Mouse (Mus musculus): Measurements from ENCODE around the gene Kbtbd13. TPM values are rescaled to one million over a fixed set of nuclear protein-coding genes. Genes with fewer than 3 reads are reported as not detected.

Gene Kbtbd13
- polyA plus RNA-seq, 1 experiment from 2014 or later, result 0.42 TPM

DNA sequence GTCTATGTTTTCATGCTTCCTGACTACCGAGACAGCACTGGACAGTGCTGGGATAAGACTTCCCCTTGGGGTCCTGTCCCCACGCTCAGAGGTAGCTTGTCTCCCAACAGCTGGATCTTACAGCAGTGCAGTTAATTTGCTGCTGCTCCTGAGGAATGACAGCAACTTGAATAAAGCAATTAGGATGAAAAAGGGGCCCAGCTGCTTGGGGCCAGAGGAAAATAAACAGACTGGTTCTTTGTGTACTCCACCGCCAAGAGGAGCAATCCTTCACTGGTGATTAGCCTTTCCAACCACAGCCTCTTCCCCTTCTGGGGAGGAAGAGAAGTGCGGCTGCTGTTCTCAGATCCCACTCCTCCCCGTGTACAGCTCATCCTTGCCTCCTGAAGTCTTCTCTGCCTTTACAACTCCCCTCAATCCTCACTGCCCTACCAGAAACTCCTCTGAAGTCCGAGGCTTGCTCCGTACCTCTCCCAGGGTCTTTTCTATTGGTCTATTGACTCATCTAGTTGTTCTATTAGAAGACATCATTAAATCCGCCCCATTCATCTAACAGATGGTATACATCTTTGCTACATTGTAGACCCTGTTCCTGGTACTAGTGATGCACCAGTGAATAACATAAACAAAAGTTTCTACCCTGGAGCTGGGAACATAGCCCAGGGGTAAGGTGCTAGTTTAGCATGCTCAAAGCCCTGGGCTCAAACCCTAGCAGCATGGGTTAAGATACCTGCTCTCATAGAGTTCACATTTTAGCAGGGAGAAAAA is 4.9 kb downstream of the Kbtbd13 start:
- Histone ChIP-seq H3K27ac (ENCODE audit: low read length) (no peak overlapping the region), H3K9me3 (replicated peaks; ENCODE audit: control insufficient read depth, low read length) (no peaks in the 10 kb centered on the region)
- no peak for ATAC-seq (ENCODE audit: low read depth)

DNA sequence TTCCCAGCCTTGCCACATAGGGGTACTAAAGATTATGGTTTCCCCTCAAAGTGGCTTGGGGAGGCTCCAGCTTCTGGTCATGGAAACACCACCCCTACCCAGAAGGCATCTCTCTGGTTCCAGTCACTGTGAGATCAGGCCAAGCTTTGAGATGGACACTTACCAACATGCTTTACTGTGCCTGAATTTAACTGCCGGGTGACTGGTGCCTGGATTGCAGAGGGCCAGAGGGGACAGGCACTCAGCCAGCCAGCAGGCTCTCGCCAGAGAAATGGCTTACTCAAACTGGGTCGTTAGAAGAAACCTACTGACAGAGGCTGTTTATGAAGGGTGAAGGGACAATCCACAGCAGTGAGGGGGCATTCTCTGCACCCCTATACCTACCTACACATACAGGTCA is 7.2 kb downstream of the Kbtbd13 start:
- H3K4me1 ChIP-seq (ENCODE audit: control insufficient read depth, low read depth, low read length), result no peaks in the 10 kb centered on the region
- H3K4me3 ChIP-seq (ENCODE audit: low read depth, low read length), result no peak overlapping the region
- H3K4me2 ChIP-seq (ENCODE audit: low read depth, low read length), result no peak overlapping the region
- no peak overlapping the region for H3K27ac ChIP-seq (ENCODE audit: low read length)
- no peaks in the 10 kb centered on the region for H3K36me3 ChIP-seq (ENCODE audit: control insufficient read depth, insufficient read depth)
- H3K9ac ChIP-seq (ENCODE audit: low read depth, low read length), result no peak overlapping the region
- no peaks in the 10 kb centered on the region for H3K9me3 ChIP-seq (replicated peaks; ENCODE audit: control insufficient read depth, low read length)
- 46% methylated on average over 3 of the region's 3 CpGs for WGBS (ENCODE audit: insufficient replicate concordance)
- ATAC-seq (ENCODE audit: low read depth), result no peak
- peaks cover 3% of the 10 kb centered on the region; the same call in 1 of the 2 replicates for H3K27me3 ChIP-seq (ENCODE audit: control insufficient read depth, insufficient read depth, low read depth, low read length)

More for the DNA sequence above, 4.9 kb downstream of the Kbtbd13 start:
- no peak overlapping the region for H3K4me2 ChIP-seq (ENCODE audit: low read depth, low read length)
- peaks cover 19% of the 10 kb centered on the region for H3K27me3 ChIP-seq (ENCODE audit: control insufficient read depth, insufficient read depth, low read depth, low read length)
- H3K9ac ChIP-seq (ENCODE audit: low read depth, low read length), result no peak overlapping the region
- no peaks in the 10 kb centered on the region; the same call in 1 of the 2 replicates for H3K4me1 ChIP-seq (ENCODE audit: control insufficient read depth, low read depth, low read length)
- no peaks in the 10 kb centered on the region for H3K36me3 ChIP-seq (ENCODE audit: control insufficient read depth, insufficient read depth)
- WGBS (ENCODE audit: insufficient replicate concordance), result 21% methylated on average over 8 of the region's 8 CpGs
- H3K4me3 ChIP-seq (ENCODE audit: low read depth, low read length), result no peak overlapping the region

DNA sequence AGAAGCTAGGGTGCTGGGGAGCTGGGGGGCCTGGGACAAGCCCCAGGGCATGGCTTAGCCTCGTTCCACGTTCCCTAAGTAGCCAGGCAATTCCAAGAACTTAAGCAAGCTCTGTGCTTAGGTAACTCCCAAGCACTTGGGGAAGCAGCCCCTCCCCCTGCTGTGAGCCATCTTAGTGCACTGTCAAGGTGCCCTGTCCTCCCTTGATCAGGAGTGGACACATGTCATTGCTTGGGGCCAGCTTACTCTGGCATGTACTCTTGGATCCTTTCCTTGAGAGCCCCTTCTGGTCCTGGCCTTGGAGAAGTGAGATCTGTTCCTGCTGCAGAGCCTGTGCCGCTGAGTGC is 8.7 kb downstream of the Kbtbd13 start:
- no peak overlapping the region for H3K4me2 ChIP-seq (ENCODE audit: low read depth, low read length)
- no peak overlapping the region for H3K27ac ChIP-seq (ENCODE audit: low read length)
- H3K9ac ChIP-seq (ENCODE audit: low read depth, low read length), result no peak overlapping the region
- no peaks in the 10 kb centered on the region for H3K4me1 ChIP-seq (ENCODE audit: control insufficient read depth, low read depth, low read length)
- H3K9me3 ChIP-seq (replicated peaks; ENCODE audit: control insufficient read depth, low read length), result no peaks in the 10 kb centered on the region
- no peak overlapping the region for H3K4me3 ChIP-seq (ENCODE audit: low read depth, low read length)
- WGBS (ENCODE audit: insufficient replicate concordance), result 47% methylated on average over 3 of the region's 3 CpGs
- H3K27me3 ChIP-seq (ENCODE audit: control insufficient read depth, insufficient read depth, low read depth, low read length), result no peaks in the 10 kb centered on the region
- H3K36me3 ChIP-seq (ENCODE audit: control insufficient read depth, insufficient read depth), result no peaks in the 10 kb centered on the region
- ATAC-seq (ENCODE audit: low read depth), result no peak

DNA sequence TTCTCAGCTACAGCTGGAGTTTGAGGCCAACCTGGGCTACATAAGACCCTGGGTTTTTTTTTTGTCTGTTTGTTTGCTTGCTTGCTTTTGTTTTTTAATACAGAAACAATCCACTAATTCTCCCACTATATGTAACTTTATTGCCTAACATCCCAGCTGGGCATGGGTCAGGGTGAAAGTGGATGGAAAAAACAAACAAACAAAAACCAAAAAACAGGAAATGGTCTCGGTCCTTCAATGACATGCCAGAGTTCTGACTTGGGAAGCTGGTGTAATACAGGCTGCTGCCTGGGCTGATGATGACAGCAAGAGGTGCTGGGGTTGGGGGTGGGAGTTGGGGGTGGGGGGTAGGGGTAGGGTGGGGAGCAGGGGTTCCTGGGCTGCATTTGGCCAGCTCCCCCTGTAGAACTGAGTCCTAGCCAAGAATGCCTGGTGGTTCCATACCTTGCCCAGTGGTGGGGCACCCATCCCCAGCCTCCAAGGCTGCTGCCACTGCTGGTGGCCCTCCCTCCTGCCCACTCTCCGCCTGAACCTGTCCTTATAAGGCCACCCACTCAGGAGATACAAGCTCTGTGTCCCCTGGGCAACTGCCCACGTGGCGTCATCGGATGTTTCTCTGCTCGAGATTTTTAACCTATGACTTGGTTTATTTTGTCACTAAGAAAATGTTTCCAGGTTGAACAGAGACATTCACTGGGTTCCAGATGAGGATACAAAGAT is 9.3 kb downstream of the Kbtbd13 start:
- H3K9me3 ChIP-seq (replicated peaks; ENCODE audit: control insufficient read depth, low read length), result no peaks in the 10 kb centered on the region
- no peak overlapping the region for H3K27ac ChIP-seq (ENCODE audit: low read length)
- H3K4me2 ChIP-seq (ENCODE audit: low read depth, low read length), result no peak overlapping the region
- H3K4me3 ChIP-seq (ENCODE audit: low read depth, low read length), result no peak overlapping the region
- H3K9ac ChIP-seq (ENCODE audit: low read depth, low read length), result no peak overlapping the region
- no peaks in the 10 kb centered on the region for H3K27me3 ChIP-seq (ENCODE audit: control insufficient read depth, insufficient read depth, low read depth, low read length)
- ATAC-seq (ENCODE audit: low read depth), result no peak
- H3K36me3 ChIP-seq (ENCODE audit: control insufficient read depth, insufficient read depth), result no peaks in the 10 kb centered on the region
- no peaks in the 10 kb centered on the region for H3K4me1 ChIP-seq (ENCODE audit: control insufficient read depth, low read depth, low read length)
- WGBS (ENCODE audit: insufficient replicate concordance), result 50% methylated on average over 6 of the region's 6 CpGs

DNA sequence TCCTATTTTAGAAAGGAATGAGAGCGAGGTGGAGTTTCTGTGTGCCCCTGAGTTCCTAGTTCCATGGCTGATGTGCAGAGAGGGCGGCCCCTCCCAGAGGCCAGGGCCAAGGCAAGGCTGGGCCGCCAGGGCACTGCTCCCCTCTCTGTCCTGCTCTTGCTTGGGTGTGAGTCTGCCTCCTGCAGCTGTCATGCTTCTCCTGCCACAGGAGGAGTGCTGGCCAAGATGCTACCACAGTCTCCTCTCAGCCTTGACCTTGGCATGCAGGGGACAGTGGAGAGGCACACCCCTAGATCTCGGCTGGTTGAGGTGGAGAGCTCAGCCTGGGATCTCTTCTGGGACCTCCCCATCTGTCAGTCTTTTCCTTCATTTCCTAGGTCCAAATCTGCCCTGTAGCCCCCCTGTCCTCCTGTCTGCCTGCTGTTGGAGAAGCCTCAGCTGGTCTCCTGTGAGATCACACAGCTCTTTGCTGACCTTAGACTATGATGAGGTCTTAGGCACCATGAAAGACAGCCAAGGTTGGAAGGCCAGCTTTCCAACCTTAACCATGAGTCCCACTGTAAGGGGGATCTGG is 10.3 kb downstream of the Kbtbd13 start:
- 66% methylated on average over 4 of the region's 4 CpGs for WGBS (ENCODE audit: insufficient replicate concordance)

DNA sequence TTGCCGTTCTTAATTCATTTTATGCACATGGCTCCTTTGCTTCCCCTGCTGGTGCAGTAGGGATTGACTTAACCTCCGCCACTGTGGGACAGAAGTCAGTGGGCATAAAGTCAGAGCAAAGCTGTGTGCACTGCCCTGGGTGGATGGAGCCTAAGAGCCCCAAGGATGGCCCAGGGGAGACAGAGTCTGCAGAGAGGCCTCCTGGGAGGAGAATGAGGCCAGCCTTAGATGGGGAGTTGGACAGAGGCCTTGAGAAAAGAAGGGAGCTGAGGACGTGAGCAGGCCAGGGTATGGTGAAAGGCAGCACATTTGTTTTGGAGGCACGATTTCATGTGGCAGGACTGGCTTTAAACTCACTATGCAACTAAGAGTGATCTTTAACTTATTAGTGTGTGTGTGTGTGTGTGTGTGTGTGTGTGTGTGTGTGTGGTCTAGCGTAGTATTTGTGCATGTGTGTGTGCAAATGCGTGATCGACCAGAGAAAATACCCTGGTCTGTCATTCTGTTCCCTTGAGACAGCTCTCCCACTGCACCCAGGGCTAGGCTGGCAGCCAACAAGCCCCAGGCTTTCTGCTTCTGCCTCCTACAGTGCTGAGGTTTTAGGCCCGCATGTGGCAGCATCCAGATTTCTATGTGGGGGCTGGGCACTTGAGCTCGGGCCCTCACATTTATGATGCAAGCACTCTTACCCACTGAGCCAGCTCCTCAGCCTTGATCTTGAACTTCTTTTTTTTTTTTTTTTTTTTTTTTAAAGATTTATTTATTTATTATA is 16.1 kb downstream of the Kbtbd13 start:
- H3K36me3 ChIP-seq (ENCODE audit: control insufficient read depth, insufficient read depth), result no peaks in the 10 kb centered on the region
- H3K27me3 ChIP-seq (ENCODE audit: control insufficient read depth, insufficient read depth, low read depth, low read length), result no peaks in the 10 kb centered on the region
- H3K9ac ChIP-seq (ENCODE audit: low read depth, low read length), result no peak overlapping the region
- WGBS (ENCODE audit: insufficient replicate concordance), result 79% methylated on average over 9 of the region's 9 CpGs
- H3K9me3 ChIP-seq (replicated peaks; ENCODE audit: control insufficient read depth, low read length), result no peaks in the 10 kb centered on the region
- H3K4me2 ChIP-seq (ENCODE audit: low read depth, low read length), result no peak overlapping the region
- no peaks in the 10 kb centered on the region for H3K4me1 ChIP-seq (ENCODE audit: control insufficient read depth, low read depth, low read length)
- no peak overlapping the region for H3K27ac ChIP-seq (ENCODE audit: low read length)
- H3K4me3 ChIP-seq (ENCODE audit: low read depth, low read length), result no peak overlapping the region
- no peak for ATAC-seq (ENCODE audit: low read depth)

More for the DNA sequence above, 10.3 kb downstream of the Kbtbd13 start:
- Histone ChIP-seq H3K4me2 (ENCODE audit: low read depth, low read length) (no peak overlapping the region), H3K9ac (ENCODE audit: low read depth, low read length) (no peak overlapping the region), H3K36me3 (ENCODE audit: control insufficient read depth, insufficient read depth) (no peaks in the 10 kb centered on the region), H3K27me3 (ENCODE audit: control insufficient read depth, insufficient read depth, low read depth, low read length) (no peaks in the 10 kb centered on the region), H3K27ac (ENCODE audit: low read length) (no peak overlapping the region), H3K4me1 (ENCODE audit: control insufficient read depth, low read depth, low read length) (no peaks in the 10 kb centered on the region), H3K9me3 (replicated peaks; ENCODE audit: control insufficient read depth, low read length) (no peaks in the 10 kb centered on the region), H3K4me3 (ENCODE audit: low read depth, low read length) (no peak overlapping the region)
- no peak for ATAC-seq (ENCODE audit: low read depth)

DNA sequence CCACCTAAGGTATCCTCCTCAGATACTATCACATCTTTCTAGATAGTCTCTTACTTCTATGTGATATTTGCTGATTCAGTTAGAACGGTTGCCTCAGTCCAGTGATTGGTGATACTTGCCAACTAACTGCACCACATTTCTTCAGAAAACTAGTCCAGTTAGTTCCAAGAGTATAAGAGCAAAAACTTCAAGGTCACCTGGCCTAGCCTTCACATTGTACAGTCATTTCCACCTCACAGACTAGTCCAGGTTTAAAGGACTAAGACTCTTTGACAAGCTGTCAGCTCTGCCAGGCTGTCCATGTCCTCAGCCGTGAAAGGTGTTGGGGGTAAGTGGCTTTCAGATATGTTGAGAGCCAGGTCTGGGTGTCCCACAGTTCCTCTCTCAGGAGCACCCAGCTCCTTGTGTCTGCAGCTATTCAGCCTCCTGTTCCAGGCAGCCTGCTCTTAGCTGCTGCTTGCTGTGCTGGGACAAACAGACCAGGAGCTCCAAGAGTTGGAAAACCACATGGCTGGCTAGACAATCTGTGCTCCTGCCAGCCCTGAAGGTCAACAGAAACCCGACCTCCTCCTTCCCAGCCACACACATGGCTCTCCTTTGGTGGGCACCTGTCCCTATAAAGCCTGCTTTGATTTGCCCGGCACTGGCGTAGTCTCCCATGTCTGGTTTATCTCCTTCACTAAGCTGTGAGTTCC is 16.8 kb downstream of the Kbtbd13 start:
- H3K9me3 ChIP-seq (replicated peaks; ENCODE audit: control insufficient read depth, low read length), result no peaks in the 10 kb centered on the region
- WGBS (ENCODE audit: insufficient replicate concordance), result 63% methylated on average over 5 of the region's 5 CpGs

DNA sequence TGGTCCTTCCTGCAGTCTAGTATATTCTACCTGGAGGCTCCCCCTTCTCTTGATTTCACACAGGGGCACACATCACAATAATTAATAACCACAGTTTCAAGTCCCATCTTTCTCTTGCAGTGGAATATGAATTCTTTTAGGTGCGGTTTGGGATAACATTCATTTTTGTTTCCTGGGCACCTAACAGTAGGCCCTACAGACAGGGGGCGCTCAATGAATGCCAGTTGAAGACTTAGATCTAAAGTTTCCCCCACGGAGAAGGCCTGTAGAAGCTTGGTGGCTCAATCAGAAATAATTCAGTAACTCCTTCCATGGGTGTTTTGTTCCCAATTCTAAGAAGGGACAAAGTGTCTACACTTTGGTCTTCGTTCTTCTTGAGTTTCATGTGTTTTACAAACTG is 19.0 kb downstream of the Kbtbd13 start:
- 54% methylated on average over 4 of the region's 4 CpGs for WGBS (ENCODE audit: insufficient replicate concordance)
- no peaks in the 10 kb centered on the region for H3K9me3 ChIP-seq (replicated peaks; ENCODE audit: control insufficient read depth, low read length)
- ATAC-seq (ENCODE audit: low read depth), result no peak
- no peak overlapping the region for H3K9ac ChIP-seq (ENCODE audit: low read depth, low read length)
- H3K4me3 ChIP-seq (ENCODE audit: low read depth, low read length), result no peak overlapping the region
- H3K4me1 ChIP-seq (ENCODE audit: control insufficient read depth, low read depth, low read length), result no peaks in the 10 kb centered on the region
- H3K27ac ChIP-seq (ENCODE audit: low read length), result no peak overlapping the region
- H3K27me3 ChIP-seq (ENCODE audit: control insufficient read depth, insufficient read depth, low read depth, low read length), result no peaks in the 10 kb centered on the region
- no peak overlapping the region for H3K4me2 ChIP-seq (ENCODE audit: low read depth, low read length)
- no peaks in the 10 kb centered on the region for H3K36me3 ChIP-seq (ENCODE audit: control insufficient read depth, insufficient read depth)

More for the DNA sequence above, 16.8 kb downstream of the Kbtbd13 start:
- no peaks in the 10 kb centered on the region for H3K36me3 ChIP-seq (ENCODE audit: control insufficient read depth, insufficient read depth)
- H3K4me2 ChIP-seq (ENCODE audit: low read depth, low read length), result no peak overlapping the region
- H3K27me3 ChIP-seq (ENCODE audit: control insufficient read depth, insufficient read depth, low read depth, low read length), result no peaks in the 10 kb centered on the region
- ATAC-seq (ENCODE audit: low read depth), result no peak
- H3K4me1 ChIP-seq (ENCODE audit: control insufficient read depth, low read depth, low read length), result no peaks in the 10 kb centered on the region
- no peak overlapping the region for H3K27ac ChIP-seq (ENCODE audit: low read length)
- no peak overlapping the region for H3K9ac ChIP-seq (ENCODE audit: low read depth, low read length)
- H3K4me3 ChIP-seq (ENCODE audit: low read depth, low read length), result no peak overlapping the region

Data from liver, embryonic 16.5 days (tissue).